ENCODE assay signal across 27 mouse cellular contexts in genomic region chr17:63060814-63061213, GRCm38 (mm10).
"Had no signal": no experiment of that assay in that cellular context is flagged by ENCODE, and none has a peak within 500 bp of the region (broad histone marks: within the 10 kb centered on the region; RNA-seq: fewer than 3 reads in every experiment).

No protein-coding gene starts in this region.

- H3K4me3 ChIP-seq: embryonic facial prominence, embryonic 10.5 days; embryonic facial prominence, embryonic 12.5 days; embryonic facial prominence, embryonic 13.5 days; embryonic facial prominence, embryonic 15.5 days; erythroblast, embryonic 14.5 days; forebrain, embryonic 10.5 days; forebrain, embryonic 13.5 days; forebrain, embryonic 15.5 days; gastrocnemius, adult 2 months; heart, adult 2 months had no signal

- H3K27me3 ChIP-seq: embryonic facial prominence, embryonic 12.5 days; embryonic facial prominence, embryonic 13.5 days; embryonic facial prominence, embryonic 15.5 days; forebrain, embryonic 13.5 days; forebrain, embryonic 15.5 days had no signal

- H3K9me3 ChIP-seq: embryonic facial prominence, embryonic 10.5 days; embryonic facial prominence, embryonic 12.5 days; embryonic facial prominence, embryonic 13.5 days; embryonic facial prominence, embryonic 15.5 days; forebrain, embryonic 10.5 days; forebrain, embryonic 13.5 days; forebrain, embryonic 15.5 days had no signal

- H3K4me1 ChIP-seq: embryonic facial prominence, embryonic 10.5 days; embryonic facial prominence, embryonic 12.5 days; embryonic facial prominence, embryonic 13.5 days; embryonic facial prominence, embryonic 15.5 days had no signal

- DNase-seq: cerebellum, adult 18-20 months; cerebellum, adult 2 months; cerebellum, adult 8-10 months; cerebellum, adult 9-10 months; cerebellum, adult 9-11 months; cerebellum, postnatal 10 days; cerebellum, postnatal 14 days; cerebellum, postnatal 25 days; cerebellum, postnatal 36 days; embryo, embryonic 11 days; forebrain, postnatal 0 days; gastrocnemius, adult 2 months; gastrocnemius, postnatal 10 days; gastrocnemius, postnatal 14 days; gastrocnemius, postnatal 25 days; gastrocnemius, postnatal 36 days; heart, adult 18-20 months; heart, adult 2 months had no signal

- H3K4me2 ChIP-seq: embryonic facial prominence, embryonic 12.5 days; embryonic facial prominence, embryonic 13.5 days; embryonic facial prominence, embryonic 15.5 days; forebrain, embryonic 13.5 days; forebrain, embryonic 15.5 days had no signal

- H3K36me3 ChIP-seq: embryonic facial prominence, embryonic 12.5 days; embryonic facial prominence, embryonic 13.5 days; embryonic facial prominence, embryonic 15.5 days; forebrain, embryonic 10.5 days; forebrain, embryonic 15.5 days had no signal

- H3K27ac ChIP-seq: embryonic facial prominence, embryonic 10.5 days; embryonic facial prominence, embryonic 12.5 days; embryonic facial prominence, embryonic 13.5 days; embryonic facial prominence, embryonic 15.5 days; forebrain, embryonic 10.5 days; forebrain, embryonic 13.5 days; forebrain, embryonic 15.5 days; gastrocnemius, adult 2 months; heart, adult 2 months had no signal

- H3K9ac ChIP-seq: embryonic facial prominence, embryonic 12.5 days; embryonic facial prominence, embryonic 13.5 days; embryonic facial prominence, embryonic 15.5 days; forebrain, embryonic 13.5 days; forebrain, embryonic 15.5 days; forebrain, postnatal 0 days had no signal

- ATAC-seq: forebrain, embryonic 13.5 days; forebrain, embryonic 14.5 days; forebrain, embryonic 15.5 days; forebrain, postnatal 0 days had no signal
